Mouse (Mus musculus) midbrain, embryonic 13.5 days (tissue): ENCODE measurements around the gene Ankrd44. TPM values are rescaled to one million over a fixed set of nuclear protein-coding genes. Genes with fewer than 3 reads are reported as not detected.

Experiments used
- ATAC-seq: fragments of 200-750 bp; cut with Nextera tagmentation; 2 replicates; pipeline ENCODE4 v1.8.0; 2017; ENCODE audit warnings: mild to moderate bottlenecking, moderate TSS enrichment, moderate library complexity
- H3K27ac ChIP-seq: fragments of 300-500 bp; sonication (generic); 2 replicates; pipeline ENCODE4 v1.5.1; 2015; ENCODE audit warnings: inconsistent platforms, mild to moderate bottlenecking, moderate library complexity
- H3K27me3 ChIP-seq: fragments of 300-500 bp; sonication (generic); 2 replicates; pipeline ENCODE4 v1.6.1; 2015; ENCODE audit warnings: mild to moderate bottlenecking, inconsistent platforms
- H3K36me3 ChIP-seq: fragments of 300-500 bp; sonication (generic); 2 replicates; pipeline ENCODE4 v1.6.1; 2015; ENCODE audit warnings: mild to moderate bottlenecking, inconsistent platforms
- H3K4me1 ChIP-seq: fragments of 300-500 bp; sonication (generic); replicated peaks from 2 replicates; pipeline ENCODE4 v1.6.1; 2015; ENCODE audit warnings: inconsistent platforms
- H3K4me2 ChIP-seq: fragments of 300-500 bp; sonication (generic); replicated peaks from 2 replicates; pipeline ENCODE4 v1.6.1; 2015; ENCODE audit warnings: moderate library complexity, mild to moderate bottlenecking, inconsistent platforms
- H3K4me3 ChIP-seq: fragments of 300-500 bp; sonication (generic); replicated peaks from 2 replicates; pipeline ENCODE4 v1.5.1; 2015; ENCODE audit warnings: mild to moderate bottlenecking, inconsistent platforms
- H3K9ac ChIP-seq: fragments of 300-500 bp; sonication (generic); replicated peaks from 2 replicates; pipeline ENCODE4 v1.6.1; 2015; ENCODE audit warnings: mild to moderate bottlenecking, inconsistent platforms
- H3K9me3 ChIP-seq: fragments of 300-500 bp; sonication (generic); 2 replicates; pipeline ENCODE4 v1.6.1; 2016; ENCODE audit warnings: mild to moderate bottlenecking, inconsistent platforms
- WGBS: fragments of 180-500 bp; shearing (Covaris S2); methylation state at CpG from one replicate; pipeline ENCODE4 v1.1.7; 2015; 5-methylcytosine and 5-hydroxymethylcytosine counted together
- microRNA-seq: library from miRNA; unstranded; fragments of <30 nt; microRNA quantifications from one replicate; pipeline ENCODE4, GENCODE M21; 2016
- polyA plus RNA-seq: library from polyadenylated mRNA; unstranded; fragments of >200 nt; fragmentation: Nextera tagmentation; extraction: Ambion mirVana; gene quantifications from 2 replicates; pipeline ENCODE4 v1.2.1, GENCODE M21; 2015

Gene Ankrd44
- polyA plus RNA-seq, 1 experiment from 2014 or later: 22.2 TPM

- WGBS: 79% methylated on average over 6 of the region's 6 CpGs
- Histone ChIP-seq H3K36me3 (no peaks in the 10 kb centered on the region), H3K4me3 (no peak overlapping the region), H3K9ac (no peak overlapping the region), H3K4me2 (no peak overlapping the region), H3K27ac (no peak overlapping the region), H3K27me3 (no peaks in the 10 kb centered on the region), H3K9me3 (no peaks in the 10 kb centered on the region), H3K4me1 (no peaks in the 10 kb centered on the region)
- ATAC-seq: no peak
Measured at GRCm38 (mm10) chr1:54612344-54612743, 313.8 kb downstream of the Ankrd44 start.

- WGBS: 74% methylated on average over 7 of the region's 7 CpGs
Measured at GRCm38 (mm10) chr1:54611891-54612290, 314.3 kb downstream of the Ankrd44 start.

GRCm38 (mm10) chr1:54606936-54607335 lies 319.3 kb downstream of the Ankrd44 start:
- H3K36me3 ChIP-seq: no peaks in the 10 kb centered on the region
- H3K9me3 ChIP-seq: no peaks in the 10 kb centered on the region
- 58% methylated on average over 1 of the region's 1 CpGs for whole genome bisulfite sequencing
- no peak overlapping the region for H3K4me3 ChIP-seq
- no peak overlapping the region for H3K27ac ChIP-seq
- no peak for ATAC-seq
- H3K9ac ChIP-seq: no peak overlapping the region
- no peaks in the 10 kb centered on the region for H3K27me3 ChIP-seq
- no peaks in the 10 kb centered on the region for H3K4me1 ChIP-seq
- H3K4me2 ChIP-seq: no peak overlapping the region

More at GRCm38 (mm10) chr1:54611891-54612290, 314.3 kb downstream of the Ankrd44 start:
- Histone ChIP-seq H3K4me2 (no peak overlapping the region), H3K27me3 (no peaks in the 10 kb centered on the region), H3K9me3 (no peaks in the 10 kb centered on the region), H3K9ac (no peak overlapping the region), H3K4me1 (no peaks in the 10 kb centered on the region), H3K4me3 (no peak overlapping the region), H3K27ac (no peak overlapping the region), H3K36me3 (no peaks in the 10 kb centered on the region)
- ATAC-seq: no peak

GRCm38 (mm10) chr1:54601692-54602091 lies 324.5 kb downstream of the Ankrd44 start:
- no peak overlapping the region for H3K9ac ChIP-seq
- no peak for ATAC-seq

GRCm38 (mm10) chr1:54600275-54600674 lies 325.9 kb downstream of the Ankrd44 start:
- H3K27ac ChIP-seq: no peak overlapping the region
- no peak overlapping the region for H3K9ac ChIP-seq
- H3K9me3 ChIP-seq: peaks cover 5% of the 10 kb centered on the region; the same call in 1 of the 2 replicates
- 89% methylated on average over 1 of the region's 1 CpGs for WGBS
- no peak overlapping the region for H3K4me2 ChIP-seq
- H3K4me3 ChIP-seq: no peak overlapping the region
- no peaks in the 10 kb centered on the region for H3K4me1 ChIP-seq
- no peaks in the 10 kb centered on the region for H3K36me3 ChIP-seq
- ATAC-seq: no peak
- no peaks in the 10 kb centered on the region for H3K27me3 ChIP-seq

More at GRCm38 (mm10) chr1:54601692-54602091, 324.5 kb downstream of the Ankrd44 start:
- no peaks in the 10 kb centered on the region for H3K27me3 ChIP-seq
- H3K36me3 ChIP-seq: no peaks in the 10 kb centered on the region
- H3K9me3 ChIP-seq: peaks cover 5% of the 10 kb centered on the region; the same call in 1 of the 2 replicates
- H3K4me2 ChIP-seq: no peak overlapping the region
- no peak overlapping the region for H3K27ac ChIP-seq
- 97% methylated on average over 9 of the region's 9 CpGs for WGBS
- H3K4me3 ChIP-seq: no peak overlapping the region
- no peaks in the 10 kb centered on the region for H3K4me1 ChIP-seq

- 90% methylated on average over 4 of the region's 4 CpGs for WGBS
- no peak overlapping the region for H3K27ac ChIP-seq
- ATAC-seq: no peak
Measured at GRCm38 (mm10) chr1:54597594-54598217, 328.5 kb downstream of the Ankrd44 start.

GRCm38 (mm10) chr1:54596151-54596550 lies 330.0 kb downstream of the Ankrd44 start:
- H3K27ac ChIP-seq: no peak overlapping the region
- ATAC-seq: no peak
- WGBS: 83% methylated on average over 2 of the region's 2 CpGs

More at GRCm38 (mm10) chr1:54597594-54598217, 328.5 kb downstream of the Ankrd44 start:
- H3K4me3 ChIP-seq: no peak overlapping the region
- H3K4me2 ChIP-seq: no peak overlapping the region
- no peak overlapping the region for H3K9ac ChIP-seq
- no peaks in the 10 kb centered on the region for H3K36me3 ChIP-seq
- H3K4me1 ChIP-seq: no peaks in the 10 kb centered on the region
- H3K27me3 ChIP-seq: no peaks in the 10 kb centered on the region
- H3K9me3 ChIP-seq: peaks cover 5% of the 10 kb centered on the region; the same call in 1 of the 2 replicates

More at GRCm38 (mm10) chr1:54596151-54596550, 330.0 kb downstream of the Ankrd44 start:
- Histone ChIP-seq H3K36me3 (no peaks in the 10 kb centered on the region), H3K27me3 (no peaks in the 10 kb centered on the region), H3K4me1 (no peaks in the 10 kb centered on the region), H3K9ac (no peak overlapping the region), H3K4me2 (no peak overlapping the region), H3K4me3 (no peak overlapping the region), H3K9me3 (peaks cover 5% of the 10 kb centered on the region; the same call in 1 of the 2 replicates)

Small RNA genes lying within 50 kb of the gene (microRNA-seq; reads per million reads assigned to microRNA genes)
- gene Gm24053: not detected

Other genes starting within 250 kb of the Ankrd44 start
- 342 and 394 TPM in 2 replicates for gene Sf3b1, start 101.1 kb upstream of the Ankrd44 start, polyA plus RNA-seq
- 33.1 and 35.2 TPM in 2 replicates for gene Coq10b, start 126.4 kb upstream of the Ankrd44 start, polyA plus RNA-seq
- 294 and 301 TPM in 2 replicates for gene Hspe1, start 161.7 kb upstream of the Ankrd44 start, polyA plus RNA-seq
- gene Hspd1, start 161.9 kb upstream of the Ankrd44 start, polyA plus RNA-seq: 295 and 300 TPM in 2 replicates
- 189 and 208 TPM in 2 replicates for gene Mob4, start 204.8 kb upstream of the Ankrd44 start, polyA plus RNA-seq